Mouse (Mus musculus): ENCODE data around the gene Myoc. TPM values are rescaled to one million over a fixed set of nuclear protein-coding genes. Genes with fewer than 3 reads are reported as not detected.
"Not testable (repeated sequence)": the region's sequence is repeated elsewhere in the genome, so short reads cannot be mapped to it uniquely, and the experiment has no call there.

The Myoc gene
- polyA plus RNA-seq, 1 experiment from 2014 or later, result not detected

GRCm38 (mm10) chr1:162623895-162624294, 15.1 kb upstream of the Myoc start:
- 55% methylated on average over 4 of the region's 4 CpGs for WGBS
- ATAC-seq (ENCODE audit: low FRiP score, low read depth), result no peak
- Histone ChIP-seq H3K4me1 (no peaks in the 10 kb centered on the region), H3K4me3 (no peak overlapping the region), H3K9ac (replicated peaks) (no peak overlapping the region), H3K36me3 (no peaks in the 10 kb centered on the region), H3K27ac (replicated peaks) (no peak overlapping the region), H3K27me3 (no peaks in the 10 kb centered on the region), H3K9me3 (no peaks in the 10 kb centered on the region), H3K4me2 (replicated peaks) (no peak overlapping the region)

- 73% methylated on average over 7 of the region's 7 CpGs for WGBS
- H3K4me3 ChIP-seq, result no peak overlapping the region
- no peaks in the 10 kb centered on the region for H3K4me1 ChIP-seq
- no peak overlapping the region for H3K9ac ChIP-seq (replicated peaks)
- H3K9me3 ChIP-seq, result no peaks in the 10 kb centered on the region
- H3K4me2 ChIP-seq (replicated peaks), result no peak overlapping the region
- no peak overlapping the region for H3K27ac ChIP-seq (replicated peaks)
- ATAC-seq (ENCODE audit: low FRiP score, low read depth), result no peak
- no peaks in the 10 kb centered on the region for H3K36me3 ChIP-seq
- H3K27me3 ChIP-seq, result no peaks in the 10 kb centered on the region
Observed at GRCm38 (mm10) chr1:162625229-162625628, 13.7 kb upstream of the Myoc start.

- H3K27ac ChIP-seq (replicated peaks); H3K4me3 ChIP-seq; H3K9me3 ChIP-seq; H3K4me2 ChIP-seq (replicated peaks); H3K9ac ChIP-seq (replicated peaks); ATAC-seq (ENCODE audit: low FRiP score, low read depth); H3K36me3 ChIP-seq; H3K4me1 ChIP-seq; H3K27me3 ChIP-seq: not testable (repeated sequence)
- WGBS, result 94% methylated on average over 4 of the region's 4 CpGs
Observed at GRCm38 (mm10) chr1:162627821-162628220, 11.1 kb upstream of the Myoc start.

- 93% methylated on average over 15 of the region's 15 CpGs for WGBS
- not testable (repeated sequence) for H3K4me3 ChIP-seq
Observed at GRCm38 (mm10) chr1:162628326-162628725, 10.6 kb upstream of the Myoc start.

GRCm38 (mm10) chr1:162635291-162635931, 3.5 kb upstream of the Myoc start:
- not testable (repeated sequence) for H3K4me1 ChIP-seq; H3K27me3 ChIP-seq; H3K27ac ChIP-seq (replicated peaks); H3K36me3 ChIP-seq; H3K9me3 ChIP-seq; H3K4me3 ChIP-seq; ATAC-seq (ENCODE audit: low FRiP score, low read depth); H3K9ac ChIP-seq (replicated peaks); H3K4me2 ChIP-seq (replicated peaks)
- WGBS, result 82% methylated on average over 1 of the region's 1 CpGs

More at GRCm38 (mm10) chr1:162628326-162628725, 10.6 kb upstream of the Myoc start:
- H3K4me2 ChIP-seq (replicated peaks); H3K9ac ChIP-seq (replicated peaks); H3K27ac ChIP-seq (replicated peaks); H3K36me3 ChIP-seq; H3K9me3 ChIP-seq; ATAC-seq (ENCODE audit: low FRiP score, low read depth); H3K4me1 ChIP-seq; H3K27me3 ChIP-seq: not testable (repeated sequence)

- 0 out of 2 replicates have a peak, but pooled peaks cover 4% of the 10 kb centered on the region for H3K4me1 ChIP-seq
- H3K9me3 ChIP-seq, result no peaks in the 10 kb centered on the region
- no peak for ATAC-seq (ENCODE audit: low FRiP score, low read depth)
- 75% methylated on average over 3 of the region's 3 CpGs for WGBS
- H3K36me3 ChIP-seq, result no peaks in the 10 kb centered on the region
- no peak overlapping the region for H3K9ac ChIP-seq (replicated peaks)
- H3K4me3 ChIP-seq, result no peak overlapping the region
- H3K27ac ChIP-seq (replicated peaks), result no peak overlapping the region
- no peak overlapping the region for H3K4me2 ChIP-seq (replicated peaks)
- no peaks in the 10 kb centered on the region for H3K27me3 ChIP-seq
Observed at GRCm38 (mm10) chr1:162636516-162636915, 2.4 kb upstream of the Myoc start.

GRCm38 (mm10) chr1:162638535-162638934, 420 bp upstream of the Myoc start:
- H3K4me3 ChIP-seq, result no peak overlapping the region
- no peak for ATAC-seq (ENCODE audit: low FRiP score, low read depth)
- H3K9me3 ChIP-seq, result no peaks in the 10 kb centered on the region
- no peak overlapping the region for H3K27ac ChIP-seq (replicated peaks)
- no peak overlapping the region for H3K9ac ChIP-seq (replicated peaks)
- H3K4me1 ChIP-seq, result 0 out of 2 replicates have a peak, but pooled peaks cover 4% of the 10 kb centered on the region
- no peaks in the 10 kb centered on the region for H3K36me3 ChIP-seq
- H3K4me2 ChIP-seq (replicated peaks), result no peak overlapping the region
- no peaks in the 10 kb centered on the region for H3K27me3 ChIP-seq
- WGBS, result 88% methylated on average over 4 of the region's 4 CpGs

- H3K27me3 ChIP-seq, result no peaks in the 10 kb centered on the region
- 92% methylated on average over 1 of the region's 1 CpGs for WGBS
Observed at GRCm38 (mm10) chr1:162639861-162640260, 906 bp downstream of the Myoc start.

GRCm38 (mm10) chr1:162642591-162642990, 3.6 kb downstream of the Myoc start:
- 76% methylated on average over 3 of the region's 3 CpGs for WGBS
- no peak overlapping the region for H3K9ac ChIP-seq (replicated peaks)
- H3K36me3 ChIP-seq, result no peaks in the 10 kb centered on the region
- no peak overlapping the region for H3K4me3 ChIP-seq
- ATAC-seq (ENCODE audit: low FRiP score, low read depth), result no peak
- no peaks in the 10 kb centered on the region for H3K9me3 ChIP-seq
- 0 out of 2 replicates have a peak, but pooled peaks cover 4% of the 10 kb centered on the region for H3K4me1 ChIP-seq
- no peaks in the 10 kb centered on the region for H3K27me3 ChIP-seq
- H3K4me2 ChIP-seq (replicated peaks), result no peak overlapping the region
- H3K27ac ChIP-seq (replicated peaks), result no peak overlapping the region

More at GRCm38 (mm10) chr1:162639861-162640260, 906 bp downstream of the Myoc start:
- Histone ChIP-seq H3K4me2 (replicated peaks) (no peak overlapping the region), H3K4me1 (0 out of 2 replicates have a peak, but pooled peaks cover 4% of the 10 kb centered on the region), H3K4me3 (no peak overlapping the region), H3K9ac (replicated peaks) (no peak overlapping the region), H3K36me3 (no peaks in the 10 kb centered on the region), H3K9me3 (no peaks in the 10 kb centered on the region), H3K27ac (replicated peaks) (no peak overlapping the region)
- ATAC-seq (ENCODE audit: low FRiP score, low read depth), result no peak

- no peak overlapping the region for H3K4me2 ChIP-seq (replicated peaks)
- 39% methylated on average over 4 of the region's 4 CpGs for WGBS
- no peaks in the 10 kb centered on the region for H3K36me3 ChIP-seq
- H3K9me3 ChIP-seq, result no peaks in the 10 kb centered on the region
- H3K9ac ChIP-seq (replicated peaks), result no peak overlapping the region
- H3K4me1 ChIP-seq, result 0 out of 2 replicates have a peak, but pooled peaks cover 4% of the 10 kb centered on the region
- no peak for ATAC-seq (ENCODE audit: low FRiP score, low read depth)
- no peak overlapping the region for H3K27ac ChIP-seq (replicated peaks)
- no peaks in the 10 kb centered on the region for H3K27me3 ChIP-seq
- H3K4me3 ChIP-seq, result no peak overlapping the region
Observed at GRCm38 (mm10) chr1:162643752-162644151, 4.8 kb downstream of the Myoc start.

GRCm38 (mm10) chr1:162646083-162646686, 7.2 kb downstream of the Myoc start:
- no peak overlapping the region for H3K9ac ChIP-seq (replicated peaks)
- no peak overlapping the region for H3K27ac ChIP-seq (replicated peaks)
- H3K4me3 ChIP-seq, result no peak overlapping the region
- ATAC-seq (ENCODE audit: low FRiP score, low read depth), result no peak
- H3K27me3 ChIP-seq, result no peaks in the 10 kb centered on the region
- no peaks in the 10 kb centered on the region for H3K9me3 ChIP-seq
- H3K4me1 ChIP-seq, result no peaks in the 10 kb centered on the region
- H3K4me2 ChIP-seq (replicated peaks), result no peak overlapping the region
- WGBS, result 83% methylated on average over 10 of the region's 10 CpGs
- no peaks in the 10 kb centered on the region for H3K36me3 ChIP-seq

GRCm38 (mm10) chr1:162648416-162648815, 9.5 kb downstream of the Myoc start:
- ATAC-seq (ENCODE audit: low FRiP score, low read depth), result no peak
- H3K4me2 ChIP-seq (replicated peaks), result no peak overlapping the region
- H3K9ac ChIP-seq (replicated peaks), result no peak overlapping the region
- H3K36me3 ChIP-seq, result no peaks in the 10 kb centered on the region
- H3K27me3 ChIP-seq, result no peaks in the 10 kb centered on the region
- no peaks in the 10 kb centered on the region for H3K9me3 ChIP-seq
- H3K4me1 ChIP-seq, result no peaks in the 10 kb centered on the region
- 93% methylated on average over 14 of the region's 14 CpGs for WGBS
- no peak overlapping the region for H3K4me3 ChIP-seq
- no peak overlapping the region for H3K27ac ChIP-seq (replicated peaks)
